Mouse (Mus musculus): ENCODE results near the gene Mapk8. TPM values are rescaled to one million over a fixed set of nuclear protein-coding genes. Genes with fewer than 3 reads are reported as not detected.

The Mapk8 gene
- polyA plus RNA-seq (2015; fragmentation: Nextera tagmentation; extraction: Ambion mirVana): 15.3 and 15.5 TPM in 2 replicates

DNA sequence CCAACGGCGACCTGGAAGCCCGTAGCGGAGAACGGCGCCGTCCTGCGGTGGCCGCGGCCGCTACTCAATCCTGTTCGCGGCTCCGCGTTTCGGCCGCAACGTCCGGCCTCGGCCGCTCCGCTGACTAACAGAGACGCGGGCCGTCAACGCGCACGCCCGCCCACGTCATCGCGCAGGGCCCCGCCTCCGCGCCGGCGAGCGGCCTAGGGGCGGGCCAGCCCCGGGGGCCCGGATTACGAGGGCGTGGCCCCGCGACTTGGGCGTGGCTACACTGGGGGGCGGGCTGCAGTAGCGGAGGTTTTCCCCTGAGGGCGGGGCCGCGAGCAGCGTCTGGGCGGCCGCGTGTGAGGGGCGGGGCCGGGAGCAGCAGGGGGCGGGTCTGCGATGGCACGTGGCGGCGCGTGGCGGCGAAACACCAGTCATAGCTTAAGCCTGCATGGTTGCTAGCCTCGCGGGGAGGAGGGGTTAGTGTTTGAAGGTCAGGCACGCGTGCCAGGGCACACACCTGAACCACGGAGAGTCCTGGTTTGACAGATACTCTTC is at the start of gene Mapk8:
Gene Mapk8, minus strand, starts transcription at position 132 of the 543 bp plus-strand sequence.
- Histone ChIP-seq H3K27me3 (no peaks in the 10 kb centered on the region), H3K9ac (peak within 1 kb of the TSS; percentile 85), H3K4me1 (peaks cover 23% of the 10 kb centered on the region; the same call in 1 of the 2 replicates), H3K36me3 (no peaks in the 10 kb centered on the region), H3K4me2 (peak within 1 kb of the TSS; percentile 60), H3K9me3 (no peaks in the 10 kb centered on the region), H3K4me3 (peak within 1 kb of the TSS; percentile 85), H3K27ac (peak within 1 kb of the TSS; percentile 90)
- ATAC-seq (ENCODE audit: borderline replicate concordance, extremely low read depth, low FRiP score, low TSS enrichment): peak; percentile 99
- WGBS: 0% methylated on average over 64 of the region's 70 CpGs

DNA sequence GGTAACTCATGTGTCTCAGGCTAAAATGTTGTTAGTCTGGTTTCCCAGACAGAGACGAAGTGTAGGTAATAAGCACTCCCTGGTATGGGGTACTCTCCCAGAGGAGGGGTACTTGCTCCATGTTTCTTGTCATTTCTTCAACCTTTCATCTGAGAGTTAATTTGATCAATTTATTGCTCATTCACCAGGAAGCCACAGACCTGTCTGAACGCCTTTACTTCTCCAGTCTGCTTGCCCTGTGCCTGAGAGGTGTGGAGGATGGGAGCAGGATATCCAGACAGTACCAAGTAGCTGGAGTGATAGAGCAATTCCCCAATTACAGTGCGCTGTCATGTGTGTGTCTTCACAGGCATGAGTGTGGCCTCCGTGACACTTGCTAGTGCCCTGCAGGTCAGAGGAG is 48.3 kb upstream of the Mapk8 start:
- Histone ChIP-seq H3K4me2 (no peak overlapping the region), H3K36me3 (no peaks in the 10 kb centered on the region), H3K4me3 (no peak overlapping the region), H3K27ac (no peak overlapping the region), H3K9me3 (no peaks in the 10 kb centered on the region), H3K4me1 (no peaks in the 10 kb centered on the region), H3K9ac (no peak overlapping the region), H3K27me3 (no peaks in the 10 kb centered on the region)
- 65% methylated on average over 4 of the region's 4 CpGs for WGBS
- no peak for ATAC-seq (ENCODE audit: borderline replicate concordance, extremely low read depth, low FRiP score, low TSS enrichment)

DNA sequence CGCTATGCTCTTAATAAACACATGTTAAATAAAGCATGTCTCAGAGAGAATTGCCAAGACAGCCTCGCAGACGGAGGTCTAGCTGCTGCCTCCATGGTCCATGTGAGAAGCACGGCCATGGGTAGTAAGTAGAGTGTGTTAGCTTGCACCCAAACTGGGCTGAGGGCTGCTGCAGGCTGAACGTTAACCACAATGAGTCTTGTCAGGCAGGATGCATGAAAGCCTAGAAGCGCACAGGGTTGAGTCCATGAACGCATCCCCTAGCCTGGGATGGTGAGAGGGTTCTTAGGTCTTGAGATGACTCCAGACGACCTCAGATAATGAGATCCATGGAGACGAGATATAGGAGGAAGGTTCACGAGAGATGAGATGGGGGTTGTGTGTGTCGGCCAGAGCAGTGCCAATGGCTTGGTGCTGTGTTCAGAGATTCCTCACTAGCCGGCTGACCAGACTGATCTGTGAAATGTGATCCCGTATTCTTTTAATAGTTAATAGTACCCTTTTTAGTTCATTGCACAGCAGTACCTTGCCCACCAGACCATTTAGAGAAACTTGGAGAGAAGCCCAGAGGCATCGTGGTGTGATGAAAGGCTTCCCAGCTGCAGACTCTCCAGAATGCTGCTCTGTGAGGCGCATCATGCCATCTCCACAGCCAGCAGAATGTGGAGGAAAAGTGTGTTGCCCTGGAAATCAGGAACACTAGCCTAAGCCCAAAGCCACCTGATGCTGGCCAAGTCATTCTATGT is 41.0 kb upstream of the Mapk8 start:
- WGBS: 37% methylated on average over 15 of the region's 15 CpGs

DNA sequence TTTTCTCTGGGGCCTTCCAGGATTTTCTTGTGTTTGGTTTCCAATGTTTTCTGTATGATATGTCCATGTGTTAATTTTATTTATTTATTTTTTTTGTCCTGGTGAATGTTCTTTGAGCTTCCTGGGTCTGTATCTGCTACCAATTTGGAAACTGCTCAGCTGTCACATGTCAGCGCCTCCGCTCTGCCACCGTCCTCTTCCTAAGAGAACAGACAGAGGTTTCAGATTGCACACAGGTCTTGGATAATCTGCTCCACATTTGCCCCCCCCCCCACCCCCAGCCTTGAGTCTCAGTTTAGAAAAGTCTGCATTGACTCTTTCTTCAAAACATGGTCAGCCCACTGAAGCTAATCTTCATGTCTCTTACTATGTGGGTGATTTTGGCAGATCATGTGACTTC is 35.0 kb upstream of the Mapk8 start:
- ATAC-seq (ENCODE audit: borderline replicate concordance, extremely low read depth, low FRiP score, low TSS enrichment): no peak
- no peak overlapping the region for H3K27ac ChIP-seq
- H3K9ac ChIP-seq: no peak overlapping the region
- no peaks in the 10 kb centered on the region for H3K36me3 ChIP-seq
- H3K9me3 ChIP-seq: no peaks in the 10 kb centered on the region
- H3K27me3 ChIP-seq: no peaks in the 10 kb centered on the region
- no peaks in the 10 kb centered on the region for H3K4me1 ChIP-seq
- no peak overlapping the region for H3K4me2 ChIP-seq
- H3K4me3 ChIP-seq: no peak overlapping the region
- WGBS: 31% methylated on average over 3 of the region's 3 CpGs

More for the DNA sequence above, 41.0 kb upstream of the Mapk8 start:
- H3K4me1 ChIP-seq: peaks cover 19% of the 10 kb centered on the region
- ATAC-seq (ENCODE audit: borderline replicate concordance, extremely low read depth, low FRiP score, low TSS enrichment): peak; percentile 69; the same call in 1 of the 2 replicates
- H3K9me3 ChIP-seq: no peaks in the 10 kb centered on the region
- H3K27ac ChIP-seq: no peak overlapping the region
- no peaks in the 10 kb centered on the region for H3K27me3 ChIP-seq
- no peak overlapping the region; the same call in 1 of the 2 replicates for H3K4me2 ChIP-seq
- no peak overlapping the region for H3K4me3 ChIP-seq
- no peaks in the 10 kb centered on the region for H3K36me3 ChIP-seq
- H3K9ac ChIP-seq: no peak overlapping the region

DNA sequence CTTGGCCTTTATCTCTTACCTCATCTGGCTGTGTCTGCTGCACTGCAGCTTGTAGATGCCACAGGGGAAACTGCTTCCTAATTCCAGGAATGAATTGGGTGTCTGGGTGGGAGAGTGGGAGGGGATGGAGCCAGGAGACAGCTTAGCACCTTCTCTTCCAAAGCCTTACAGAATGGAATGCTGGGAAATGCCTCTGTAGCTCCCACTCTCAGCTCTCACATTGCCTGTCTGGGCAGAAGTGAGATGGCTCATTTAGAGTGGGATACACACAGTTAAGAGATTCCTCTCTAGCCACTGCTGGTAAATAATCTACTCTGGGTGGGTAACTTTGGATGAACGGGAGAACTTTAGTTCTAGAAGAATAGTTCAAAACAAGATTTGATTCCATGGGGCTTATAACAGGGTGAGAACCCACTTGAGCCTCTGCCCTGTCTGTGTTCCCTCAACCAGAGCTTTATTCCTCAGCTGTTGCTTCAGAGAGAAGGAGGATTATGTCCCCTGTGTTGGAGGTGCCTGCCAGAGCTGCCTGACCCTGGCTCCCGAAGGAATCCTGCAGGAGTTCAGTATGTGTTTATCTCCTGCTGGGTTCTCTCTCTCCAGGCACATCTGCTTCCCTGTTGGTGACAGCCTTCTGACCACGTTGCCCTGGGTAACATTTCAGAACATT is 29.3 kb upstream of the Mapk8 start:
- Histone ChIP-seq H3K9ac (no peak overlapping the region), H3K27ac (no peak overlapping the region), H3K36me3 (no peaks in the 10 kb centered on the region), H3K4me1 (no peaks in the 10 kb centered on the region), H3K4me2 (no peak overlapping the region), H3K9me3 (no peaks in the 10 kb centered on the region), H3K4me3 (no peak overlapping the region), H3K27me3 (no peaks in the 10 kb centered on the region)
- ATAC-seq (ENCODE audit: borderline replicate concordance, extremely low read depth, low FRiP score, low TSS enrichment): no peak
- WGBS: 11% methylated on average over 3 of the region's 3 CpGs

DNA sequence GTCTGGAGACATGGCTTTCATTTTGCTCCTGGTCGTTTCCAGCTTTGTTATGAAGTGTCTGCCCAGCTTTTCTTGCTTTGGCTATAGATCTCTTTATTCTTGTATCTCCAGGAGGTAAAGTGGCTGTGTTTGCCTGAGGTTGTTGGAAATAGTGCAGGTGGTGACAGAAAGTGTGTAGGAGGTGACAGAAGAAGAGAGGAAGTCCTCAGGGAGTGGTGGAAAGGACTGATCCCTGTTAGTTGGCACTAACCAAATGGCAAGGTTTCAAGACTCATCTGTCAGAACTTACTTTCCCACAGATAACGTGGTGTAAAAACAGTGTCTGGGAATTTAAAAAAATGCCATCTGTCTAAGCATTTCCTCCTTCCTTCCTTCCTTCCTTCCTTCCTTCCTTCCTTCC is 27.5 kb upstream of the Mapk8 start:
- Histone ChIP-seq H3K4me3 (no peak overlapping the region), H3K27me3 (no peaks in the 10 kb centered on the region), H3K36me3 (no peaks in the 10 kb centered on the region), H3K9me3 (no peaks in the 10 kb centered on the region), H3K4me1 (no peaks in the 10 kb centered on the region), H3K9ac (no peak overlapping the region), H3K27ac (no peak overlapping the region), H3K4me2 (no peak overlapping the region)
- 56% methylated on average over 2 of the region's 2 CpGs for WGBS
- no peak for ATAC-seq (ENCODE audit: borderline replicate concordance, extremely low read depth, low FRiP score, low TSS enrichment)

DNA sequence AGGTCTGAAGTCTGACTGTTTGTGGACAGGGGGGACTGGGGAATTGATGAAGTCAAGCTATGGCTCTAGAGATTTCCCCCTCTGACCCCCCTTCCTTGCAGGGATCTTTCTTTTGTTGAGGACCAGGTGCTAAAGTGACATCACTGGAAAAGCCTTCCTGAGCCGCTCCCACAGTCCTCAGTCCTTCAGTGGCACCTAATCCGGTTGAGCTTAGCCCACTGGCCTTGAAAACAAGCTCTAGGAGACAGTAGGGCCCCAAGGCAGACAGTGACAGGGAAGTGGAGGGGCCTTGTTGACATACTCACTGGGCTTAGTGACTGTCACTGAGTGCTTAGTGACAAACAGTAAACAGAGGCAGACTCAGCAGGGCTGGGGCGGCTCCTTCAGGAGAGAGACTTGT is 24.4 kb upstream of the Mapk8 start, which contains the start of gene Frmpd2:
Gene Frmpd2, plus strand, starts transcription at position 366 of the 400 bp plus-strand sequence.
- H3K4me1 ChIP-seq: no peaks in the 10 kb centered on the region
- no peaks in the 10 kb centered on the region for H3K27me3 ChIP-seq
- 20% methylated on average over 3 of the region's 3 CpGs for WGBS
- no peak within 1 kb of the TSS for H3K9ac ChIP-seq
- no peak for ATAC-seq (ENCODE audit: borderline replicate concordance, extremely low read depth, low FRiP score, low TSS enrichment)
- H3K4me3 ChIP-seq: no peak within 1 kb of the TSS
- no peak within 1 kb of the TSS for H3K27ac ChIP-seq
- no peaks in the 10 kb centered on the region for H3K9me3 ChIP-seq
- H3K36me3 ChIP-seq: no peaks in the 10 kb centered on the region
- no peak within 1 kb of the TSS for H3K4me2 ChIP-seq

DNA sequence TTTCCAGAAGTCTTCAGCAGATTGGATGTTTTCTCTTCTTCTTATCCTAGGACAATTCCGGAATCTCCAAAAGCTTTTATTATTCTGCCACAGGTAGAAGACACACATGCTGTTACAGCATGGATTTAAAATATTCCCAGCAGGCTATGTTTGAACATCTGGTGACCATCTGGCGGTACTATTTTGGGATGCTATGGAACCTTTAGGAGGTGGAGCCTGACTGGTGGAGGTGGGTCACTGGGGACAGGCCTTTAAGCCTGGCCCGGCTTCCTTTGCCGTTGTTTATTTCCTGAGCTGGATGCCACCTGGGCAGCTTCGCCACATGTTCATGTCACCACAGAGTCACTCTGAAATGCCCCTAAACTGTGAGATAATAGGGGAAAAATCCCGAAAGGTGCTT is 20.8 kb upstream of the Mapk8 start:
- H3K36me3 ChIP-seq: no peaks in the 10 kb centered on the region
- H3K9ac ChIP-seq: no peak overlapping the region
- no peaks in the 10 kb centered on the region for H3K4me1 ChIP-seq
- H3K27ac ChIP-seq: no peak overlapping the region
- WGBS: 66% methylated on average over 6 of the region's 6 CpGs
- no peak overlapping the region for H3K4me3 ChIP-seq
- no peaks in the 10 kb centered on the region for H3K9me3 ChIP-seq
- H3K27me3 ChIP-seq: no peaks in the 10 kb centered on the region
- no peak for ATAC-seq (ENCODE audit: borderline replicate concordance, extremely low read depth, low FRiP score, low TSS enrichment)
- no peak overlapping the region for H3K4me2 ChIP-seq

DNA sequence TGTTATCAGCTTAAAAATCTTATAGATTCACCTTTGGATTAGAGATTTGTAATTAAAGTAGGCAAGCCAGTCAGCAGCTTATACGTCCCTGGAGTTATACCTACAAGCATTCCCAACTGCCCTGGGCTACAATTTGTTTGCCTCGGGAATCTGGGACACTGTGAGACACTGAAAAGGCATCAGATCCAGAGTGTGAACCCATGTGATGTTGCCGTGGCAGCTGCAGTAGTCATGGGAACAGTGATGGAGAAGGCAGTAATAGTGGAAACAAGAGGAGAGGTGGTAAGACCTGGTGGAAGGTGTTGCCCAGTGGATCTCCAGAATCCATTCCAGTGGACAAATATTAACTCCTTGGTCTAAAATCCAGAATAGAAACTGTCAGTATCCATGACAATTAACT is 16.7 kb upstream of the Mapk8 start:
- WGBS: 70% methylated on average over 3 of the region's 3 CpGs
- Histone ChIP-seq H3K4me3 (no peak overlapping the region), H3K9ac (no peak overlapping the region), H3K9me3 (no peaks in the 10 kb centered on the region), H3K4me2 (no peak overlapping the region), H3K27me3 (no peaks in the 10 kb centered on the region), H3K27ac (no peak overlapping the region), H3K4me1 (no peaks in the 10 kb centered on the region), H3K36me3 (no peaks in the 10 kb centered on the region)
- ATAC-seq (ENCODE audit: borderline replicate concordance, extremely low read depth, low FRiP score, low TSS enrichment): no peak

DNA sequence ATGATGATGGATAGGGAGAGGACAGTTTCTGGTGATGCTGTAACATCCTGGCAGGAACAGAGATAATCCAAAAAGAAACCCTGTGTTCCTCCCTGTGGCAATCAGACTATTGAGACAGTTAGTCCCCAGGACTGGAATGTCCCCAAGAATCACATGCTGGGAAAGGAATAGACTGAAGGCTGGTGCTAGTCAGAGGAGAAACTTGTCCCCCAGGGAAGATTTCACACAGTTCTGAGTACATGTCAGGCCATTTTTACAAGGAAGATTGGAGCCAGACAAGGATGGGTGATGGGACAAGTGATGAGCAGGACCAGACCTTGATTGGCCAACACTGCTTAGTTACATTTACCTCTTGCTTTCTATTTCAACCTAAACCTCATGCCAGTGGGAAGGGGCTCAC is 3.4 kb upstream of the Mapk8 start:
- no peak overlapping the region for H3K4me2 ChIP-seq
- no peak overlapping the region for H3K9ac ChIP-seq
- H3K9me3 ChIP-seq: no peaks in the 10 kb centered on the region
- H3K4me3 ChIP-seq: no peak overlapping the region
- H3K4me1 ChIP-seq: peaks cover 10% of the 10 kb centered on the region; the same call in 1 of the 2 replicates
- H3K27ac ChIP-seq: no peak overlapping the region
- no peaks in the 10 kb centered on the region for H3K36me3 ChIP-seq
- no peaks in the 10 kb centered on the region for H3K27me3 ChIP-seq
- no peak for ATAC-seq (ENCODE audit: borderline replicate concordance, extremely low read depth, low FRiP score, low TSS enrichment)

DNA sequence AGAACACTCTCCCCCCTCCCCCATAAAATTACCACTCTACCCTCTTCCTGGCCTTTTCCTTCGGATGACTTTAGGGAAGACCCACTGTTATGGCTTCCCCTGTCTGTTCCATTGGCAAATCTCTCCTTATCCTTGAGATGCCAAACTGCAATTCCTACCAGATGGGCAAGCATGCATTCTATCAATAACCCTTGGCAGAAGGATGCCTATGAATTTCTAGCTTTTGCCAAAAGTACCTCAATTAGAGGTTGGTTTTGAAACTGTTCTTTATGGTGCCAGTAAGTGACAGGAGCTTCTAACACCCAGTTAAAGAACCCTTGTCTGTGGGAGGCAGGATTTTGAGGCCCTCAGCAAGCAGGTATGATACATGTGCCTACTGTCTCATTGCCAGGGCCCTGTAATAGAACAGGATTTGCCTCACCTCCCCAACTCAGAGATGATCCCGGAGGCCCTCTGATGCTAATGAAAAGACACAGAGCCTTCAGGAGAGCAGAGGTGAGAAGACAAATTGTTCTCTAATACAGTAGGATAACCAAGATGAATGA is 2.4 kb upstream of the Mapk8 start:
- no peaks in the 10 kb centered on the region for H3K36me3 ChIP-seq
- no peaks in the 10 kb centered on the region for H3K9me3 ChIP-seq
- no peak overlapping the region for H3K9ac ChIP-seq
- H3K4me2 ChIP-seq: no peak overlapping the region
- WGBS: 80% methylated on average over 2 of the region's 2 CpGs
- no peak overlapping the region for H3K27ac ChIP-seq
- peaks cover 14% of the 10 kb centered on the region; the same call in 1 of the 2 replicates for H3K4me1 ChIP-seq
- no peak for ATAC-seq (ENCODE audit: borderline replicate concordance, extremely low read depth, low FRiP score, low TSS enrichment)
- H3K27me3 ChIP-seq: no peaks in the 10 kb centered on the region
- H3K4me3 ChIP-seq: no peak overlapping the region

DNA sequence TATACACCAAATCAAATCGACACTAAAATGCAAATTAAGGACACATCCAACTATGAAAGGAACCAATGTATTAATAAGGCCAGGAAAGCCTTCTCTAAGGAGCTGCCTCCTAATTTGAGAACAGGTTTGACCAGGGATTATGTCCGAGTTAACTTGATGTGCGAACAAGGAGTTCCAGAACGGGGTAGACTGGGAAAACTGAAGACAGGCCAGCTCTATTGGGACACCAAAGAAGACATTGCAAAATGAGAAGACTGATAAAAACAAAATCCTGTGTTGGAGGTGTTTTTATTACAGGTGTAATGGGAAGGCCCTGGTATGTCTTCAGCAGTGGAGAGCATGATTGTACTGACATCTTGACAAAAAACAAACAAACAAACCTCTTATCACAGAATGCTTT is 1.3 kb upstream of the Mapk8 start:
- no peaks in the 10 kb centered on the region for H3K36me3 ChIP-seq
- H3K4me2 ChIP-seq: no peak overlapping the region
- H3K27ac ChIP-seq: no peak overlapping the region
- peaks cover 19% of the 10 kb centered on the region; the same call in 1 of the 2 replicates for H3K4me1 ChIP-seq
- no peak for ATAC-seq (ENCODE audit: borderline replicate concordance, extremely low read depth, low FRiP score, low TSS enrichment)
- no peaks in the 10 kb centered on the region for H3K27me3 ChIP-seq
- H3K9ac ChIP-seq: no peak overlapping the region
- 75% methylated on average over 4 of the region's 4 CpGs for WGBS
- no peaks in the 10 kb centered on the region for H3K9me3 ChIP-seq
- no peak overlapping the region for H3K4me3 ChIP-seq
